Mouse (Mus musculus) embryonic facial prominence, embryonic 13.5 days (tissue): Measurements from ENCODE around the gene Hoxa7. TPM values are rescaled to one million over a fixed set of nuclear protein-coding genes. Genes with fewer than 3 reads are reported as not detected.

Experiments used
- ATAC-seq: fragments of 200-750 bp; cut with Nextera tagmentation; 2 replicates; pipeline ENCODE4 v1.8.0; 2017; ENCODE audit warnings: low read depth; ENCODE audit not compliant: insufficient number of reproducible peaks, insufficient read depth, low FRiP score, low TSS enrichment
- H3K27ac ChIP-seq: fragments of 300-500 bp; sonication (generic); 2 replicates; pipeline ENCODE4 v1.5.1; 2015; ENCODE audit warnings: moderate library complexity, mild to moderate bottlenecking, inconsistent platforms
- H3K27me3 ChIP-seq: fragments of 300-500 bp; sonication (generic); 2 replicates; pipeline ENCODE4 v1.6.1; 2015; ENCODE audit warnings: mild to moderate bottlenecking, inconsistent platforms
- H3K36me3 ChIP-seq: fragments of 300-500 bp; sonication (generic); 2 replicates; pipeline ENCODE4 v1.6.1; 2015; ENCODE audit warnings: mild to moderate bottlenecking, inconsistent platforms
- H3K4me1 ChIP-seq: fragments of 300-500 bp; sonication (generic); 2 replicates; pipeline ENCODE4 v1.6.1; 2015; ENCODE audit warnings: inconsistent platforms
- H3K4me2 ChIP-seq: fragments of 300-500 bp; sonication (generic); 2 replicates; pipeline ENCODE4 v1.6.1; 2015; ENCODE audit warnings: moderate library complexity, mild to moderate bottlenecking, inconsistent platforms
- H3K4me3 ChIP-seq: fragments of 300-500 bp; sonication (generic); 2 replicates; pipeline ENCODE4 v1.5.1; 2015; ENCODE audit warnings: mild to moderate bottlenecking, inconsistent platforms
- H3K9ac ChIP-seq: fragments of 300-500 bp; sonication (generic); 2 replicates; pipeline ENCODE4 v1.6.1; 2015; ENCODE audit warnings: mild to moderate bottlenecking, inconsistent platforms
- H3K9me3 ChIP-seq: fragments of 300-500 bp; sonication (generic); 2 replicates; pipeline ENCODE4 v1.6.1; 2016; ENCODE audit warnings: inconsistent platforms
- whole genome bisulfite sequencing: fragments of 180-500 bp; shearing (Covaris S2); methylation state at CpG from one replicate; pipeline ENCODE4 v1.1.7; 2015; ENCODE audit warnings: mixed read lengths; 5-methylcytosine and 5-hydroxymethylcytosine counted together
- polyA plus RNA-seq: library from polyadenylated mRNA; unstranded; fragments of >200 nt; fragmentation: Nextera tagmentation; extraction: Ambion mirVana; gene quantifications from 2 replicates; pipeline ENCODE4 v1.2.1, GENCODE M21; 2015

Gene Hoxa7
- polyA plus RNA-seq, 1 experiment from 2014 or later: not detected

DNA sequence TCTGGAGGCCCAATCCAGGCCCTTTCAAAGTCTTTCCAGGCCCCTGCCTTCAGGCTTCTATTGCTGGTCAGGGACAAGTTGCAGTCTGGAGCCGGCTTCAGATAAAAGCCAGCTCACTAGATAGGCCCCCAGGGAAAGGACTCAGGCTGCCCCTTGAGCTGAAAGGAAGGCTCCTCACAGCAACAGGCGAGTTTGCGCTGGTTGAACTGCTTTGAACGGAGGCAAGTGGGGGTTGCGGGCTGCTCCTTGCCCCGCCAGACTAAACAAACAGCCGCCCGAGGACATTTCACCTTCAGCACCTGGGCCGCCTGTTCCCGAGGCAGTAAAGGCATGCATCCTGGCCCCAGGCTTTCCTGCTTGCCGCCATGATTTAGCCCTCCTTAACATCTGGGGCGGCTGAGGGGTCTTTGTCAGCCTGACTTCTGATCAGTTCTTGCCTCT lies 22.0 kb upstream of the Hoxa7 start:
- WGBS: under 1% methylated on average over 12 of the region's 12 CpGs
- Histone ChIP-seq H3K27me3 (peaks cover 98% of the 10 kb centered on the region), H3K27ac (no peak overlapping the region), H3K36me3 (no peaks in the 10 kb centered on the region), H3K4me1 (peaks cover 9% of the 10 kb centered on the region; the same call in 1 of the 2 replicates), H3K9ac (no peak overlapping the region), H3K4me2 (no peak overlapping the region), H3K9me3 (no peaks in the 10 kb centered on the region), H3K4me3 (no peak overlapping the region)
- no peak for ATAC-seq

DNA sequence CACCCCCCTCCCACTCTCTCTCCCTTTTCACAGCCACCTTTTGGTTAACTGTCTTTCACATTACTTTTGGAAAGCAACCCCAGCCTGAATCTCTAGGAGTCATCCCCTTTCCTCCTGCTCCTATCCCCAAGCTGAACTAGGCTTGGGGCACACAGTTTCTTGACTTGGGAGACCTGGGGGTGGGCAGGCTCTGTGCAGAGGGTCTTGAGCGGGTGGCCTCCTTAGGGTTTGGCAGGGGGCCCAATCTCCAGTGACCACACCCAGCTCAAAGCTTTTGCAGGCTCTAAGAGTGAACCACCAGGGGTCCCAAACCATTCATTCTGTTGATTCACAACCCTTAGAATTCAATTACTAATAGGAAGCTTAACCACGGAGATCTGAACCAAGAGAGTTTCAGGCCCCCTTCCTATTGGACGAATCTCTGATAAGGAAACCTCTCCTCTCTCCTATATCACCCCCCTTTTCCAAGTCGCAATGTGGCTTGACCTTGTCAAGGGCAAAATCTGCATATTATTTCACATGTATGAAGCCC lies 21.2 kb upstream of the Hoxa7 start:
- Histone ChIP-seq H3K4me1 (peaks cover 6% of the 10 kb centered on the region; the same call in 1 of the 2 replicates), H3K9ac (no peak overlapping the region), H3K9me3 (no peaks in the 10 kb centered on the region), H3K27ac (no peak overlapping the region), H3K27me3 (peaks cover 98% of the 10 kb centered on the region), H3K4me2 (no peak overlapping the region), H3K36me3 (no peaks in the 10 kb centered on the region), H3K4me3 (no peak overlapping the region)
- WGBS: 2% methylated on average over 4 of the region's 4 CpGs
- no peak for ATAC-seq

DNA sequence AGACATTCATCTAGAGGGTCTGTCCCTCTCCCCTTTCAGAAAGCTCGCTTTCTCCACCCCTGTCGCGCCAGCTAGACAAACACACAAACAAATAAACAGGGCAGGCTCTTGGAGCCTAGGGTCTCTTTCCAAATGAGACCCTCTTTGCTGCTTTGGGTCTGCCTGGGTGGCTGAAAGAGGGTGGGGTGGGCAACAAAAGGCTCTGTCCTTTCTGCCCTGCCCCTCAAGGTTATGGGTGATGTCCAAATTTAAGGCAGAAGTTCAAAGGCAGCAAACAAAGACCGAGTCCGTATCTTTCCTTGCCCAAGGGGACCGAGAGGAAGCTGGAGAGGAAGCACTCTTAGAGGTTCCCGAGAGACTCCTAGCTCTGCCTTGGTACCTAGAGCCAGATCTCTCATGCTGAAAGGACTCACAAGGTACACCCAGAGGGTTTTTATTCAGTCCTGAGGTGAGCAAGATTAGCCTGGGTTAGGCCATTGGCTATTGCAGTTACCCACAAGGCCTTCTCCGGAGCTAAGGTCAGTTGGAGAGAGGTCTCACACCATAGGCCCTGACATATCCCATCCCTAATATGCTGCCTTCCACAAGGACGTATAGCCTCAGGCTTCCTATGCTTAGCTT lies 19.5 kb upstream of the Hoxa7 start:
- H3K27me3 ChIP-seq: peaks cover 99% of the 10 kb centered on the region
- peaks cover 2% of the 10 kb centered on the region; the same call in 1 of the 2 replicates for H3K4me1 ChIP-seq
- H3K4me2 ChIP-seq: no peak overlapping the region
- ATAC-seq: no peak
- H3K36me3 ChIP-seq: no peaks in the 10 kb centered on the region
- 1% methylated on average over 9 of the region's 9 CpGs for WGBS
- no peak overlapping the region for H3K4me3 ChIP-seq
- no peaks in the 10 kb centered on the region for H3K9me3 ChIP-seq
- no peak overlapping the region for H3K9ac ChIP-seq
- no peak overlapping the region for H3K27ac ChIP-seq

DNA sequence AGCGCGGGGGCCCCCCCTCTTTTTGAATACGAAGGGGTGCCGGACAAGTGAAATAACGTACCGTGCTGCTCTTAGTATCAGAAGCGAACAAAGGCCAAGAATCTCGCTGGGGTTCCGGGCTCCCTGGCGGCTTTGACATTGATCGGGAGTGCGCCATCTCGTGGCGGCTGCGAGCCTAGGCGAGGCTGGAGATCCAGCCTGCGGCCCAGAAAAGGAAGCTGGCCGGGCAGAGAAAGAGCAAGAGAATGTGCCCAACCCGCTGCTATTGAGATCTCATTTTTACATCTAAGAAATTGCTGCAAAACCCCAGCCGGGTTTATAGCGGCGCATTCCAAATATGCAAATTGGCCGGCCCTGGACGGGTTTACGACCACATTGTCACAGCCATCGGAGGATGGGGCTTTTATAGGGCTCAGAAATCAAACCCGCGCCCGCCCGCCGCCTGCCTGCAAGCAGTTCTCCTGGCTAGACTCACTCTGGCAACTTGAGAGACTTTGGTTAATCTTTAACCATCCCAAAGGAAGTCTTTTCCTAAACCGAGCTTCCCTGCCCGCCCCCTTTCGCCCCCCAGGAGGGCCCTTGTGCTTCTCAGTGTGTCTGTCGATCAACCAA lies 18.8 kb upstream of the Hoxa7 start, which contains the start of gene Hoxa10:
Gene Hoxa10, minus strand, starts transcription at position 466 of the 612 bp plus-strand sequence.
- H3K9me3 ChIP-seq: no peaks in the 10 kb centered on the region
- no peaks in the 10 kb centered on the region; the same call in 1 of the 2 replicates for H3K4me1 ChIP-seq
- no peak within 1 kb of the TSS for H3K9ac ChIP-seq
- H3K4me3 ChIP-seq: peak within 1 kb of the TSS; percentile 20; the same call in 1 of the 2 replicates
- no peak within 1 kb of the TSS for H3K27ac ChIP-seq
- WGBS: 2% methylated on average over 35 of the region's 35 CpGs
- H3K36me3 ChIP-seq: no peaks in the 10 kb centered on the region
- H3K4me2 ChIP-seq: peak within 1 kb of the TSS; percentile 36; the same call in 1 of the 2 replicates
- ATAC-seq: no peak
- peaks cover 99% of the 10 kb centered on the region for H3K27me3 ChIP-seq

DNA sequence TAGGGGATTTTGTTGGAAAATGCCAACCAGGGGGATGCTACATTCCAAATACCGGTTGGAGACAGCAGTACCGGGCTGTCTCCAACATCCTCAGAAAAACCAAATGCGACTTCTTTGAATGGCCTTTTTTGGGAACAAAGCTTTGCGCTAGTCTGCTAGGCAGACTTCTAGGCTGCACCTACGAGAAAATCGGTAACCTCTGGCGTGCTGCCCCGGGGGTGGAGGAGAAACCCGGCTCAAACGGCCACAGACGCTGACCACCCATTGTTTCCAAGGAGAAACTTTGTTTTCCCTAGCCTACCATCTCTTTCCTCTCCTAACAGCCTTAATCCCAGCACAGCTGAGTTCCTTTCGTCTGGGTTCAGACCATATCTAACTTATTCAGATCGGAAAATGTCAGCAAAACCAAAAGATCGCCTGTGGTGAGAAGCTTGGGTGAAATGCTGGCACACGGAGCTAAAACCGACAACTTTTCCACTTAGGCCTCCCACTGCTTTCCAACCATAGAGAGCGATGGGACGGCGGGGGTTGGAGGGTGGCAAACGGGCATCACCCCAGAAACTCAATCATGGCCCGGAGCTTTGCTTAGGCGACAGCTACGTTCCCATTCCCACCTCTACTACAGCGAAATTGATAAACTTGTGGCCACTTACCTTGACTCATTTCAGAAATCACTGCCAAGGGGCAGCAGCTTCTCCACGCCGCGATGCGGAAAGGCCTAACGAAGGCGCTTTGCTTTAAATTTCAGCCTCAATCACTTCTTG lies 18.2 kb upstream of the Hoxa7 start:
- ATAC-seq: no peak
- no peak overlapping the region for H3K27ac ChIP-seq
- no peaks in the 10 kb centered on the region for H3K9me3 ChIP-seq
- no peaks in the 10 kb centered on the region for H3K4me1 ChIP-seq
- H3K27me3 ChIP-seq: peaks cover 99% of the 10 kb centered on the region
- WGBS: 1% methylated on average over 30 of the region's 30 CpGs
- no peaks in the 10 kb centered on the region for H3K36me3 ChIP-seq
- peak overlapping the region; percentile 36; the same call in 1 of the 2 replicates for H3K4me2 ChIP-seq
- peak overlapping the region; percentile 20; the same call in 1 of the 2 replicates for H3K4me3 ChIP-seq
- H3K9ac ChIP-seq: no peak overlapping the region

DNA sequence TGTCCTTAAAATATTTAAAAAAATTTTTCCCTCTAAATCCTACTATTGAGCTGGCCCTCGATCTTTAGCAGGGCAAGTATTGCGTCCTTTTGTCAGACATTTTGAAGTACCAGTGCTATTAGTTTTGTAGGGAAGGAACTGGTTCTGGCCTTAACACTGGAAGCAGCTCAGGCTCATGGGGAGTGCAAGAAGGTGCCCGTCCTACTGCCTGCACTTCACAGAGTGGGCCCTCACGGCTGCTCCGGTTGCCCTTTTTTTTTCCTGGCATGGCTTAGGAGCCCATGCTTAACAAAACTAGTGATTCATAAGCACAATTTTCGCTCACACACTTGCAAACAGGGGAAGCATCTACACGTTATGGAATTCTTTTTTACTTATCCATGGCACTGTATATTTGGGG lies 17.3 kb upstream of the Hoxa7 start:
- Histone ChIP-seq H3K9me3 (no peaks in the 10 kb centered on the region), H3K36me3 (no peaks in the 10 kb centered on the region), H3K27ac (no peak overlapping the region), H3K27me3 (peaks cover 99% of the 10 kb centered on the region), H3K9ac (no peak overlapping the region), H3K4me1 (0 out of 2 replicates have a peak, but pooled peaks cover 7% of the 10 kb centered on the region), H3K4me3 (no peak overlapping the region), H3K4me2 (no peak overlapping the region)
- 1% methylated on average over 7 of the region's 7 CpGs for WGBS
- ATAC-seq: no peak

DNA sequence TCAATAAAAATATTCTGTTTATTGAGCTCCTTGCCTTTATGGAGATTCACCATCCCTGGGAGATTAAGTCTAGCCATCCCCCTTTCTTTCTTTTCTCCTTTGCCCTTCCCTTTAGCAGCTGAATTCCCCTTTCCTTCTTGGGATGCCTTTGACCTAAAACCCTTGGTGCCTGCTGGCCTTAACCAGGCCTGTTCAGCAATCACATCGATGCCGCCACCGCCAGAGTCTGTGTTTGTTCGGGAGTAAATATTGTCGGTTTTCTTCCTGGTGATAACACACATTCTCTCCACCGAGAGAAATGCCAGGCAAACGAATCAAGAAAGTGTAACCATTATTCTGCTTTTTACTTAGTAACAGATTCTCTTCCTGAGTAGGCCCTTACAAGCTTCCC lies 16.5 kb upstream of the Hoxa7 start:
- ATAC-seq: no peak
- H3K9ac ChIP-seq: no peak overlapping the region
- H3K36me3 ChIP-seq: no peaks in the 10 kb centered on the region
- H3K4me1 ChIP-seq: 0 out of 2 replicates have a peak, but pooled peaks cover 8% of the 10 kb centered on the region
- H3K4me3 ChIP-seq: no peak overlapping the region
- H3K4me2 ChIP-seq: no peak overlapping the region
- 3% methylated on average over 7 of the region's 7 CpGs for WGBS
- H3K9me3 ChIP-seq: no peaks in the 10 kb centered on the region
- peaks cover 99% of the 10 kb centered on the region for H3K27me3 ChIP-seq
- H3K27ac ChIP-seq: no peak overlapping the region

DNA sequence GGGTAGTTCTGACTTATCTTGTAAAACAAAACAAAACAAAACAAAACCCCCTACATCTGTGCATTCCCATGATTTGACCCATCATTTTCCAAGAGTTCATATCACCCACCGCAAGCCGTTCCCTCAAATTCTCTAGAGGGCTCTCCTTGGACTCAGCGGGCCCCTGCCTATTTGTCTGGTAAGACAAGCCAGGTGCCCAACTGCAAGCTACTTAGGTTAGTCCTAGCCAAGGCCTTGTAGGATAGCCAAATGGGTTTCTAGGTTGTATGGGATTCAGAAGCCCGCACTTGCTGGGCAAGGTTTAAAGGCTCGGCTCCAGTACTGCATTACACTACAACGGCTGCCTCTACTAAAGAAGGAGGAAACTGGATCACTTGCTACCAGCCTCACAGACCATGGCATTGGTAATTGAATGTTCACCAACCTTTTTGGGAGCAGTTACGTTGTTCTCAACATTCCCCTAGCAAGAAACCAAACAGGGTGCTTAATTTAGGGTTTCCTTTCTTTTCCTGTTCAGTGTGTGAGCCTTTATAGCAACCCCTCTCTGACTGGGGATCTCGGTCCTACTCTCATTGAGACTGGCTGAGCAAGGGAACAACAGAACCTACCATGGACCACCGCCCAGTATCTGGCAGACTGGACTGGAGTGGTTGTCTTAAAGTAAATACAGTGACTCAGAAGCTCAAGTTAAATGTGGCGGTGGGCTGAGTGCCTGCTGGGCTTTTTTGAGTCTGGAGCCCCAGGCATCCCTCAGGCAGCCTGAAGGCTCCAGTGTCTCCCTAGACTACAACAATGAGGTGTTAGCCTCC lies 15.9 kb upstream of the Hoxa7 start:
- Histone ChIP-seq H3K9ac (no peak overlapping the region), H3K4me2 (no peak overlapping the region), H3K4me1 (0 out of 2 replicates have a peak, but pooled peaks cover 8% of the 10 kb centered on the region), H3K36me3 (no peaks in the 10 kb centered on the region), H3K4me3 (no peak overlapping the region), H3K9me3 (no peaks in the 10 kb centered on the region), H3K27me3 (peaks cover 99% of the 10 kb centered on the region), H3K27ac (no peak overlapping the region)
- no peak for ATAC-seq
- WGBS: 11% methylated on average over 10 of the region's 10 CpGs

DNA sequence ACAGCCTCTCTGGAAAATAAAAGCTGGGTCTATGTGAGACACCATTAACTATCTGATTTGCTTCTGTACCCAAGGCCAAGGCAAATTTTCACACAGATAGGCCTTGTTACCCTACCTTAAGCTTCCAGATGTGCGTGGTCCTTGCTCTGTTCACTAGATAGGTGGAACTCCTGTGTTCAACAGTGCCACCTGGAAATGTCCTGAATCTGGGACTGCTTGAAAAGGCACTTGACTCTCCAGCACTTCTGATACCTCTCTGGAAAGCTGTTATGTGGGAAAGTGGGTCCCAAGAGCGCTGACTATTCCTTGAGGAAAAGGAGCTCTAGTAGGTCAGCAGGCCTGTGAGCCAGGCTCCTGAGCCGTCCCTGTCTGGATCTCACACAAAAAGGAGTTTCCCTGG lies 15.2 kb upstream of the Hoxa7 start:
- Histone ChIP-seq H3K27me3 (peaks cover 99% of the 10 kb centered on the region), H3K36me3 (no peaks in the 10 kb centered on the region), H3K9me3 (no peaks in the 10 kb centered on the region), H3K4me1 (0 out of 2 replicates have a peak, but pooled peaks cover 8% of the 10 kb centered on the region), H3K9ac (no peak overlapping the region), H3K4me2 (no peak overlapping the region), H3K4me3 (no peak overlapping the region), H3K27ac (no peak overlapping the region)
- WGBS: 10% methylated on average over 3 of the region's 3 CpGs
- no peak for ATAC-seq

DNA sequence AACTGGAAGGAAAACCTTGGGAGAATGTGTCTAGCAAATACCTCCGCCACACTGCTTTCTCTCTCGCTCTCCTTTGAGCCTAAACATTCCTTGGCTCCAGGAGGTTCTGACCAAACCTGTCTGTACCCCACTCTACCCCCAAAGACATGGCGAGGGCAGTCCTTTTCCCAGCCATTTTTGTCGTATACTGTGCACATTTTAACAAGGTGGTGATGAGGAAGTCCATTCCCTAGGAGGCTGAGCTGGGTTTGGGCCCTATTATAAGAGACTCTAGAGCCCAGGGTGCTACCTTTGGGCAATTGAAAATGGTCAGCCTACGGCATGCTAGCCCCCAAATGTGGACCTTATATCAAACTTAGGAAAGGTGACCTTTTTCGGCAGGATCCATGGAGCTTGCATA lies 14.2 kb upstream of the Hoxa7 start:
- Histone ChIP-seq H3K36me3 (no peaks in the 10 kb centered on the region), H3K27me3 (peaks cover 98% of the 10 kb centered on the region), H3K4me1 (0 out of 2 replicates have a peak, but pooled peaks cover 8% of the 10 kb centered on the region), H3K4me3 (no peak overlapping the region), H3K27ac (no peak overlapping the region), H3K9ac (no peak overlapping the region), H3K4me2 (no peak overlapping the region), H3K9me3 (no peaks in the 10 kb centered on the region)
- WGBS: 17% methylated on average over 6 of the region's 6 CpGs
- no peak for ATAC-seq

DNA sequence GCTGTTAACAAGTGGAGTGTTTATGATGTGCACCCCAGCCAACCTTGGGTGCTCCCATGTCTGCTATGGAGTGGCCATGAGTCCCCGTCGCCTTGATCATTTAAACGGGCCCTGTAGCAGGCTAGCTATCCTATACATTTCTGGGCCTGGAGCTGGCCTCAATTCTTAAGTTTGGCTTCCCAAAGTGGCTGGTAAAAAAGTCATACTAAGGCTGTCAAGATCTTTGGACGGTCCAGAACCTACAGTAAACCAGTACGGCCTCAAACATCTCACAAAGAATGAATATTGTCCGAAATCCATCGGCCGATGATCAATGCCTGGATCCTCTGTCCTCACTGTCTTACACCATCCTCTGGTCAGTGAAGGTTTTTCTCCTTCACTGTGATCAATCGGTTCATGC lies 13.6 kb upstream of the Hoxa7 start:
- Histone ChIP-seq H3K9me3 (no peaks in the 10 kb centered on the region), H3K27ac (no peak overlapping the region), H3K9ac (no peak overlapping the region), H3K4me2 (no peak overlapping the region), H3K36me3 (no peaks in the 10 kb centered on the region), H3K27me3 (peaks cover 98% of the 10 kb centered on the region), H3K4me3 (no peak overlapping the region), H3K4me1 (peaks cover 8% of the 10 kb centered on the region; the same call in 1 of the 2 replicates)
- 23% methylated on average over 9 of the region's 9 CpGs for WGBS
- no peak for ATAC-seq
